Mouse (Mus musculus): Measurements from ENCODE around the gene Sgta.
"Not testable (repeated sequence)": the region's sequence is repeated elsewhere in the genome, so short reads cannot be mapped to it uniquely, and the experiment has no call there.

Sgta gene

GRCm38 (mm10) chr10:81059603-81060543 is at the start of gene Sgta:
Gene Sgta, minus strand, starts transcription at chr10:81060181.
- DNase-seq (ENCODE audit: low read depth): peak; percentile 100

- peak; percentile 88 for DNase-seq (ENCODE audit: low read depth)
Measured at GRCm38 (mm10) chr10:81106113-81106721, 46.2 kb upstream of the Sgta start.

DNA sequence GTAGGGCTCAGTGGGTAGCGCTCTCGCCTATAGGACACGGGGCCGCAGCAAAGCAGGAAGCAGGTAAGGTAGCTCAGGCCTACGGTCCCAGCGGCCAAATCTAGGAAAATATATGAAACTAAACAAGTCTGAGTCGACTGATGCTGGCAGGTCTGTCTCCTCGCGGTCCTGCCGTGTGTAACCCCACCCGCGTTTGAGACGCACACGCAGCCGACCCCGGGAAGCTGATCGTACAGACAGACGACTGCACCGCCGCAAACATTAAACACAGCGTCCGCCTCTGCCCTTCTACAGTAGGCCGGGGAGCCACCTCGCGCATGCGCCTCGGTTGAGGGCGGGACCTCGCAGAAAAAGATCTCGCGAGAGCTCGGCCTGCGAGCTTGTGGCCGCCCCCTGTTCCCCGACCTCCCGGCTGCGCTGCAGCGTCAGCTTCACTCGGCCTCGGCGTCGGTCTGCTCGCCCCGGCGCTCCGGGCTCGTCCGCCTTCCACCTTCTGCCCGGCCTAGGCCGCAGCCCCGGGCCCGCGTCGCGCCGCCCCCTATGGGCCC is 45.7 kb upstream of the Sgta start, which contains the start of gene Map2k2:
Gene Map2k2, plus strand, starts transcription at position 351 of the 548 bp plus-strand sequence.
- peak; percentile 98 for DNase-seq (ENCODE audit: low read depth)

- no peak for DNase-seq (ENCODE audit: low read depth)
Measured at GRCm38 (mm10) chr10:81094931-81095678, 35.1 kb upstream of the Sgta start.

DNA sequence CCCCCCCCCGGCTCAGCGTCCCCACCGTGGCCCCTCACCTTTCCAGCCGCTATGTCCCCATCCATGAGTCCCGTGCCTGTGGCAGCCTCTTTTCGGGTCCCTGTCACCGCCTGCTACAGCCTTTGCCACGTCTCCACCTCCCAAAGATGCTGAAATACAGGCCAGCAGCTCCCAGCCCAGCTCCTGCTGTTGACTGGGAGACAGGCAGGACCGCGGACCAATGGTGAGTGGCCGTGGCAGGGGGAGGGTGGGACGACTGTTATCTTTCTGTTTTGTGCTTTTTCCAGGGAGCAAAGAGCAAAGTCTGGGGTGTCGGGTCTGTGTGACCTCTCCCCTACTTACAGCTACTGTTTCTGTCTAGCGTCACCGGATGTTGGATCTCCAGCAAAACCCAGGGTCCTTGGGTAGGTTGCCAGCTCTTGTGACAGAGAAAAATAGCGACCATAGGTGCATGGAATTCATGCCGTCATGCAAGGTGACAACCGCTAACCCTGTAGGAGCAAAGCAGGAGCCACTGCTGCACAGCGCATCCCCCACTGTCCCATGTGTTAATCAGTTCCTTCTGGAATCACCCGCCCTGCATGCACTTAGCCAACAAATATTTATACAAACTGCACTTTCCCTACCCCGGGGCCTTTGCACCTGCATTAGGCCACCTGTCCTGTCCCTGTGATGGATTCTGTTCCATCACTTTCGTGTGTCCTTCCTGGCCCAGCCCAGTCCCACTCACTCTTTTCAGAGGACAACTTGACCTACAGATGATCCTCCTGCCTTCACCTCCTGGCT is 32.7 kb upstream of the Sgta start:
- DNase-seq (ENCODE audit: low read depth): no peak

GRCm38 (mm10) chr10:81090621-81091020 is 30.6 kb upstream of the Sgta start:
- no peak for DNase-seq (ENCODE audit: low read depth)

- DNase-seq (ENCODE audit: low read depth): no peak
Measured at GRCm38 (mm10) chr10:81089216-81089615, 29.2 kb upstream of the Sgta start.

- DNase-seq (ENCODE audit: low read depth): peak; percentile 80
Measured at GRCm38 (mm10) chr10:81087021-81087420, 27.0 kb upstream of the Sgta start.

DNA sequence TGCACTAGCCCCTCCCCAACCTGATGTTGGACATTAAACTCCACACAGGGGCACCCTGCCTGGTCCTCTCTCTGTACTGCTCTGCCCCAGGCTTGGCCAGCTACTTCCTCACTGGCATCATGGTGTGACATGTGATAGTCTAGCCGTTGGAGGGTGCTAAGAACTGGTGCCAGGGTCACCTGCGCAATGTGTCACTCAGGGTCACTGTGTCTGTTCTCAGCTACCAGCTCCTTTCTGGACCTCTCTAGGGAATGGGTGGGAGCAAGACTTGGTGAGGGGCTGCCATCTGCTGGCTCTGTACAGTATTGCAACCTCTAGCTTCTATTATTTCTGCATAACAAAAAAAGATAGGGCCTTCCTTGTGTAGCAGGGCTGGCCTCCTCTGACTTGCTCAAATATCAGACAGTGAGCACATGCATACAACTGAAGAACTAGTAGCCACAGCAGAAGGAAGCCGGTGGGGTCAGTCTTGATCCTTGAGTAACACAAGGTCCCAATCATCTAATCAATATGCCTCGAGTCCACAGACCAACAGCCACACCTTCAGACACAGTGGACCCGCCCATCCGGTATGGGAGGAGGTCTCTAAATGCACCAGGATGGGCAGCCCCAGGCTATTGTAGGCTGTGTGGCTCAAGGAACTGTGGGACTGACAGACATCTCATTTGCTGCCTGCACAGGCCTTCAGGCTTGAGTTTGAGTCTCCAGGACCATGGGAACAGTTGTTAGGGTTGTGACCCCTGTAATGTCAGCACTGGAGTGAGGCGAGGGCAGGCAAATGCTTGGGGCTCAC is 22.4 kb upstream of the Sgta start:
- peak; percentile 72 for DNase-seq (ENCODE audit: low read depth)

GRCm38 (mm10) chr10:81080008-81080655 is 20.2 kb upstream of the Sgta start:
- no peak for DNase-seq (ENCODE audit: low read depth)

- no peak for DNase-seq (ENCODE audit: low read depth)
Measured at GRCm38 (mm10) chr10:81077916-81078315, 17.9 kb upstream of the Sgta start.

DNA sequence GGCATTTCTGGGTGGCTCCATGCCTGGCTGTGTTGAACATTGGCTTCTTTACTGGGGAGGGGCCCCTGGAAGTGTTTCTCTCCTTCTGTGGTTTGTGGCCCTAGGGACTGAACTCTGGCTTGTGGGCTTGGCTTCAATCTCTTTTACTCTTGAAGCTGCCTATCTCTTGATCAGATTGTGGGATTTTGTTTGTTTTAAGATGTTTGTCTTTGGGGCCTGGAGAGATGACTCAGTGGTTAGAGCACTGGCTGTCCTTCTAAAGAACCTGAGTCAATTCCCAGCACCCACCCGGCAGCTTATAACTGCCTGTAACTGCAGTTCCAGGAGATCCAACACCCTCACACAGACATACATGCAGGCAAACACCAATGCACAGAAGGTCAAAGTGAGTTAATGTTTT is 16.4 kb upstream of the Sgta start:
- DNase-seq (ENCODE audit: low read depth): no peak

GRCm38 (mm10) chr10:81075734-81076133 is 15.8 kb upstream of the Sgta start:
- no peak for DNase-seq (ENCODE audit: low read depth)

GRCm38 (mm10) chr10:81073464-81073863 is 13.5 kb upstream of the Sgta start:
- DNase-seq (ENCODE audit: low read depth): no peak

DNA sequence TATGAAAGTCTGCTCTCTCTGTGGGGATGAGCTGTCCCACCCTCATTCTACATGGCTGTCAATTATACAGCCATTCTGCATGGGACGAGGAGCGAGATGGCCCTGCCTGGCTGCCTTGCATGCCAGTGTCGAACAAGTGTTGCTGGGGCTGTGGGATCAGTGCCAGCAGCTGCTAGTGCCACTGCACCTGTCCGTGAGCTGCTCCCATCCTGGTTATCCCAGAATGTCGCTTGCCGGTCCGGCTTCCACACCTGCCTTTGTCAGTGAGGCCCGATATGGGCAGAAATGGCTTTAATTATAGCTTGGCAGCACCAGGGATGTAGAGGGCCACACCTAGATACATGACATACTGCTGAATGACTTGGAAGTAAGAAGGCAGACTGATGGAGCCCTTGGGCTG is 12.3 kb upstream of the Sgta start:
- no peak for DNase-seq (ENCODE audit: low read depth)

GRCm38 (mm10) chr10:81069836-81070235 is 9.9 kb upstream of the Sgta start, which contains the start of gene Thop1:
Gene Thop1, plus strand, starts transcription at chr10:81070035.
- DNase-seq (ENCODE audit: low read depth): peak; percentile 99

DNA sequence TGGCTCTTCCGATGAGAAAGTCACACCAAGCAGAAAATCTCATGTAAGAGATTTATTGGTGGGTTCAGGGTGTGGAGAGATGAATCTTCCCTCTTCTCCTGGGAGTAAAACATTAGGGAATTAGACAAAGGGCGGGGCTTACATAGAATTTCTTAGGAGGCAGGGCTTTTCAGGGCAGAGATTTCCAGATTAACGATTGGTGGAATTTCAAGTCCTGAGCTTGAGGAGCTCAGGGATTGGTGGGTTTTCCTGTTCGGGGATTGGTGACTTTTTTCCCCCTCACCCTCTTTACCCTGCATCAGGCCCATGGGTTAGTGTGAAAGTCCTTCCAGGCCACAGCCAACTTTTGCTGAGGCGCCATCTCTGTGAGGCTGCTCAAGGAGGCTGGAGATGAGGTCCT is 8.7 kb upstream of the Sgta start:
- DNase-seq (ENCODE audit: low read depth): no peak

GRCm38 (mm10) chr10:81064519-81064918 is 4.5 kb upstream of the Sgta start:
- not testable (repeated sequence) for DNase-seq (ENCODE audit: low read depth)

GRCm38 (mm10) chr10:81062710-81063109 is 2.7 kb upstream of the Sgta start:
- no peak for DNase-seq (ENCODE audit: low read depth)

GRCm38 (mm10) chr10:81058896-81059295 is 1.1 kb downstream of the Sgta start:
- no peak for DNase-seq (ENCODE audit: low read depth)
